Mouse (Mus musculus) heart, adult 2 months (tissue): ENCODE results near the gene Hes5.

Experiments used
- CTCF ChIP-seq: fragments of 200-600 bp; IDR thresholded peaks from 2 replicates; pipeline ENCODE4 v1.8.1; 2022; ENCODE audit warnings: antibody characterized with exemption, mild to moderate bottlenecking, moderate library complexity
- EP300 ChIP-seq: fragments of 200-500 bp; IDR thresholded peaks from 2 replicates; pipeline ENCODE4 v1.6.1; 2011; ENCODE audit warnings: low read depth, low read length, control low read depth; ENCODE audit not compliant: insufficient read depth
- POLR2A ChIP-seq: fragments of 200-500 bp; IDR thresholded peaks from 2 replicates; pipeline ENCODE4 v1.6.1; 2011; ENCODE audit warnings: mild to moderate bottlenecking, low read depth, low read length, control low read depth; ENCODE audit not compliant: insufficient read depth

GRCm38 (mm10) chr4:154963190-154963836, 2.6 kb downstream of the Hes5 start:
- TF ChIP-seq POLR2A (no peak), CTCF (no peak), EP300 (no peak)
